Mouse (Mus musculus) layer of hippocampus, adult 9-10 months (tissue): Measurements from ENCODE around the gene Ccdc73.
"Not testable (repeated sequence)": the region's sequence is repeated elsewhere in the genome, so short reads cannot be mapped to it uniquely, and the experiment has no call there.

Experiments
- DNase-seq: peaks from one replicate; pipeline ENCODE4 v3.0.0; 2022; ENCODE audit warnings: low spot score

Gene Ccdc73

DNA sequence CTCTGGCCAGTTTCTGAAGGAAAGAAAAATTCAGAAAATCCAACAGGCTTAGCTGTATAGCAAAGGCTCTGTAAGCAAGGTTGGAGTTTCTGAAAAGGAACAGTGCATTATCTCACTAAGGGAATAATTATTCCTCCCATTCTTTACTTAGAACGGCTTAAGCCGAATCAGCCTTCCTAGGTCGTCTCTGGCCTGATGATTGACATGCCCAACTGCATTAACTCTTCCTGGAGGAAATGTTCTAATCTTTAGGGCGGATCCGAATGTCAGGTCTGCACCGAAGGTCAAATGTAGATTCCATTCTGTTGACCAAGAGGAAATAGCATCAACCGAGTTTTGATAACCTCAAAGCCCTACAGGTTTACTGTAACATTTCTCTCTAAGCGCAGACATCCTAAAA, 11.2 kb downstream of the Ccdc73 start:
- DNase-seq, result no peak

DNA sequence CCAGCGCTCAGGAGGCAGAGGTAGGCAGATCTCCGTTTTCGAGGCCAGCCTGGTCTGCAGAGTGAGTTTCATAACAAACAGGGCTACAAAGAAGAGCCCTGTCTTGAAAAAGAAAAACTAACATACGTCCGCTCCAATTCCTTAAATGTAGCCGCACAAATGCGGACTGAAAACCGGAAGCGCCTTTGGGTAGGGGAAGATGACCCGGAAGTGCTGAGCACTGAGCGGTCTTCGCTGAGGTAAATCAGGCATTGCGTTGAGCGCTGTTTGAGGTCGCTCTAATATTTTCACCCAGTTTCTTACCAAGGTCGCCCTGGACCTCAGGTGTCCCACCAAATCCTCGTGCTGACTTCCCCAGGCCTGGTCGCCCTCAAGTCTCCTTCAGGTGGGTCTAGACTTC, 18.5 kb downstream of the Ccdc73 start:
- no peak for DNase-seq

DNA sequence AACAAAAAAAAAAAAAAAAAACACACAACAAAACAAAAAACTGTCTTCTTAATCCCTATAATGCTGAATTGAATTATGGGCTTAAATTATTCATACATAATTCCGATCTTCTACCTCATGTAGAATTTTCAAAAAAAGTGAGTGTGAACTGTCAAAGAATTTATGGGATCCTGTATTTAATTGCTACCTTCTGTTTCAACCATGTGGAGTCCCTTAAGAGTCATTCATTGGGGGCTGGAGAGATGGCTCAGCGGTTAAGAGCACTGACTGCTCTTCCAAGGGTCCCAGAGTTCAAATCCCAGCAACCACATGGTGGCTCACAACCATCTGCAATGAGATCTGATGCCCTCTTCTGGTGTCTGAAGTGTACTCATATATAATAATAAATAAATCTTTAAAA, 19.7 kb downstream of the Ccdc73 start:
- not testable (repeated sequence) for DNase-seq

DNA sequence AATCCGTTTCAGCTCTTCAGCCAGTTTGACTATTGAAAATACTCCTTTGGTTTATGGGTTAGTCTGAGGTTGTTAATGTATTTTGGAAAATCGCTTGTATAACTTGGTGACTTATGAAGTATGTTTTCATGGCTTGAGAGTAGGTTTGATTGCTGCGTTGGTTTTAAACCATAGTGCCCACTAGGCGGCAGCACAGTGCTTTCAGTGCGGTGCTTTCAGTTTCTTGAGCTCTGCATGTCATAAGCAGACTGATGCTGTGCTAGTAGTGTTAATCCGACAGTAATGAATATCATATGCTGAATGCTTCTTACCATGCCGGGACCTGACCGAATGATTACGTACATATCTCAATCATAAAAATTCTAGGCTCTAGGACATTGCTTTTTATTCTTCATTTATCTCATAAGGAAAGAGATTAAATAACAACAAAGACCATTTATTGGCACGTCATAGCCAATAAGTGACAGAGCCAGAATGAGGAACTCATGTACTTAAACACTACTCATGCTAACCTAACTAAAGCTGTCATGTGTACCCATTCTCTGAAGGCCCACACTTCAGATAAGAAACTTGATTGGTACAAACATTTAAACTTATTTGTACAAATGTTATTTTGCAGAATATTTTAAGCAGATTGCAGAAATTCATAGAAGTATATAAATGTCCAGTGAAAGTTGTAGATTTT, 20.4 kb downstream of the Ccdc73 start:
- DNase-seq, result peak; percentile 76

DNA sequence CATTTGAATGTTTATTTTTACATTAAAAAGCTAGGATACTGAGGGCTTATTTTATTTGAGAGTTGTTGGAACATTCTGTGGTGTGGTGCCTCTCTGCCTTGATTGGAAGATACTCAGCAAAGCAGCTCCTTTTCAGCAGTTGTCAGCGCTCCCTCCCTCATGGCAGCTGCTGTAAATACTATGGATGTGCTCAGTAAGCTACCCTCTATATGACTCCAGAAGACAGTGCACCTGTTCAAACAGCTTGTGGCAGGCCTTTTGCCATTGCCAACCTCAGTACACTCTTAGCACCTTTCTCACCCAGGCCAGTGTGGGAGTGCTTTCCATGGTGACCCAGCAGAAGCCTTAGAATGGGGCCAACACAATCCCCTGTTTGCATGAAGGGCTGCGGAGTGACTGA, 32.4 kb downstream of the Ccdc73 start:
- no peak for DNase-seq

DNA sequence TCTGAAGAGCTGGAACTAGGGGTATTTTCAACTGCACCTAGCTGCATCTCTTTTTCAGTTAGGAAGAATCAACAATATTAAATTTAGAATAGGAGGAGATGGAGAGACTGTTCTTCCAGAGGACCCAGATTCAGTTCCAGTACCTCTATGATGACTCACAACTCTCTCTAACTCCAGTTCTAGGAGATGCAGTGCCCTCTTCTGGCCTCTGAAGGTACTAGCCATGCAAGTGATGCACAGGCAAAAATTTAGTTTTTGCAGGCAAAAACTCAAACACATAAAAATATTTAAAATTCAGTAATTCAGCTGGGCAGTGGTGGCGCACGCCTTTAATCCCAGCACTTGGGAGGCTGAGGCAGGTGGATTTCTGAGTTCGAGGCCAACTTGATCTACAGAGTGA, 48.1 kb downstream of the Ccdc73 start:
- no peak for DNase-seq

DNA sequence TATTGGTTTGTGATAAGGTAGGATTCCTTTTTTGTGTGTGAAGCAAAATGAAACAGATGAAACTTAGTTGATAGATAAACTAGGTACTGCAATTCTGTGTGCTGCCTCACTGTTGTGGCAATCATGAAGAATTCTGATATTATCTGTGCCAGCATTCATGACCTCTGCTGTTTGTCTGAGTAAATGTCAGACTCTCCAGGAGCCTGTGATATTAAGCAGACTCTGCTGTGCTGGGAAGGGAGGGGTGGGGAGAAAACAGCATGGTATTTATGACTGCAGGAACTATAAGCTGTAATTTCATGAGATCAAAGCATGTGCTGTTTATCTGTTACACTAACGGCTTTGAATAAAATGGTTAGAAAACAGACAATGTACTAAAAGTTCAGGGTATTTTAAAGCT, 96.9 kb downstream of the Ccdc73 start:
- no peak for DNase-seq

DNA sequence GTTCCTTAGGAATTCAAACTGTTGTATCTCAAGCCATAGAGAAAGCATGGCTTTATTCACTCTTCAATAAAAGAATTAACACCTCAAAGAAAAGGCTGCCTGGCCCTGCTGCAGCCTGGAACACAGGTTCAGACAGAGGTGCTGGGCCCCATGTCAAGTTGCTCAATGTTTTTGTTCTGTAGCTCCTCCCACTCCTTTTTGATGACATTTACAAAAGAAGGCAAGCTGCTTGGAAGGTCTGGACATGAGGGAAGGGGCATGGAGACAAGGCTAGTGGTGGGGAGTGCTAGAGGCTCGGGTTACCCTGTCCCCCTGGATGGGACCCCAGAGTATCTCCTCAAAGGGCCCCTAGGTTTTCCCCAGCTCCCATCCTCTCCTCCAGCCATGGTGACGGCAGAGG, 114.1 kb downstream of the Ccdc73 start:
- no peak for DNase-seq

DNA sequence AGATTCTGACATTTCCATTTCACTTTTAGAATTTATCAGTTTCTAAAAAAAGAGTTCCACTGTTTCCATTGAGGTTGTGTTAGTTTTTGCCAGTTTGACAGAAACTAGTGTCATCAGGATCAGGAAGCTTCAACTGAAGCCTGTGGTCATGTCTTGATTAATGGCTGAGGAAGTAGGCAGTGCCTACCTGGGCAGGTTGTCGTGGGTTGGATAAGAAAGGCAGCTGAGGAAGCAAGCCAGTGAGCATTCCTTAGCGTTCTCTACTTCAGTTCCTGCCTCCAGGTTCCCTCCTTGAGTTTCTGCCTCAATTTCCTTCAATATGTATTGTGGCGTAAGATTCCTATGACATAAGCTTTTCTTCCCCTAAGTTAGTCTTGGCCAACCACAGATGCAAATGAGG, 118.2 kb downstream of the Ccdc73 start:
- no peak for DNase-seq

DNA sequence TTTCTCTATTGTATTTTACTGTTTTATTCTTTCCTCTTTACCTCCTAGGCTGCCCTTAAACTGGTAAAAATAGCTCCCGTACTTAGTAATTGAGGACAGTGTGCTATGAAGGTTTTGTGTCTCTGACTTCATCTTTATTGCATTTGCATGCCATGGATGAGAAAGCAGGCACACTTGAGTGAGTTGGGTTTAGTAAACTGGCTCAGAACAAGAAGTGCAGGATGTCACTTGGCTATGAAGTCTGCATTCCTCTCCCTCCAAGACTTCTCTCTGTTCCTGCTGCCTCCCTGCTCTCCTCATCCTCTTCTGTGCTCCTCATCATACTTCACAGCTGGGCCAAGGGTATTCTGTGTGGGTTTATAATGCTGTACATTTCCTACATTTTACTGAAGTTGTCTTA, 121.4 kb downstream of the Ccdc73 start:
- no peak for DNase-seq

DNA sequence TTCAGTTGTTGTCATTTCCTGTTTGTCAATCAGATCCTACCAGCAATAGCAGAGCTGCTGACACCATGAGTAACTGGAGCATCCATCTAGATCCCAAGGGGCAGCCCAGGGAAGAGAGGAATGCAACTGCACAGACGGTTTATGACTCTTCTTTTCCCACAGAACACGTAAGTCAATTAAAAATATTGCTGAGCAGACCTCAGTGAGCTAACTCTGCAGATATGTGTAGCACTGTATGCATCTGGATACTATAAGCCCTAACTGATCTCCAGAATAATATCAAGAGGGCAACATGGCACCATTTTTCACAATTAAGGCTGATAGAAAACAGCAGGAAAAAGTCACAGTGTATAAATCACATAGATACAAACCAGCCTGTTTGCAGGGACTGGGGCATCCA, 126.8 kb downstream of the Ccdc73 start:
- DNase-seq, result no peak

DNA sequence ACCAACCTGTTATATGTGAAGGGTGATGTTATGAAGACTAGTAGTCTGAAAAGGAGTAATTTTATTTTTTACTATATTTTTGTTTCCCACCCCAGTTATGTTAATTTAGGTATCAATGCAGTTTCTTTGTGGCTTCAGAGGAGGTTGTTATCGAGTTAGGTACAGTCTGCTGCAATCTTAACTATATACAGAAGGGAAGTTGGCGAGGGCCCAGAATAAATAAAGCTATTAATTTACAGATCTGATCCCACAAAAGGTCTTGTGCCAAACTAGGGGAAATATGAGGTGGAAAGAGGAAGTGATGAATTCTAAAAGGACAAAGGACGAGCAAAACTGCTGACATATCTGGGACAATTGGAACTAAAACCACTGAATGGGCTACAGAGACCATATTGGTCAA, 128.6 kb downstream of the Ccdc73 start:
- DNase-seq, result no peak

DNA sequence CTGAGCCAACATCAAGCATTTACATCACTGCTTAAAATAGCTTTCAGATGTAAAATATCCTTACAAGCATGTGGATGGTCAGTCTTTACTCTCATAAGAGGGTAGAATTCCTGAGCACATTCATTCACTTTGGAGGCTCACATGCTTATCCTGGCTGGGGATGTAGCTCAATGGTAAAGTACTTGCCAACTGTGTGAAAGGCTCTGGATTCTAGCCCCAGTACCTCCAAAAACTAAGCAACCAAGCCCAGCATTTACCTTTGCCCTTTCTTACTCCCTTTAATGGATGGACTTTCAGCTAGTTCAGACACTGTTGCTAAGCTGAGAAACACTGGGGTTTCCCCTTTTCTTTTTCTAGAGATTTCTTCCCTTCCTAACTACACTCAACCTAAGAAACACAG, 139.6 kb downstream of the Ccdc73 start:
- DNase-seq, result no peak

DNA sequence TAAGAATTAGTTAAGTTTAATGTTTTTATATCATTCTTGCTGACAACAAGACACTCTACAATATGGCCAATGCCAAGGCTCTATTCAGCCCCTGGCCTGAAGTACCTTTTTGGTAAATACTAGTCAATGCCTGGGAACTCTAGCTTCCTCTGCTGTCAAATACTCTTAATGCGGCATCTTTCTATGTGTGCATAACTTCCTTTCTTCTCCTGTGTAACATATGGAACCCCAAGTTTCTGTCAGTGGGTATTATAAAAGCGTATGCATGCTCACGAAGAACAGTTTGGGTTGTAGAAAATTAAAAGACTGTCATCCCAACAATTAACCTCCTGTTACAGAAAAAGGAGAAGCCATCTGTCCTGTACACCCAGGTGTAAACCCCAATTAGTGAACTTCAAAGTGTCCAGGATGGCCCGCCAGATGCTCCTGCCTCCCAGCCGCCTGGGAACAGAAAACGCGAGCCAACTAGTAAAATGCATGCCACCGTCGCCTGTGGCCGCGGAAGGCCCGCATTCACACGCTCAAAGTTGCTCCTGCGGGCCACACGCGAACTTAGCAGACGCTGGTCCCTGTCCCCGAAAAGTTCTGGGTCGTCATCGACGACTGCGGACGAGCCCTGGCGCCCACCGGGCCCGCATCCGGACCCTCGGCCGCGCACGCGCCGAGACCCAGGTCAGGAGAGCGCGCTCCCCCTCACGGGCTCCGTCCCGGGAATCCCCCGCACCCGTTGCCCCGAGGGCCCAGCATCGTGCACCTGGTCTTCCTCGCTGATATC, 148.8 kb downstream of the Ccdc73 start:
- DNase-seq, result peak; percentile 1

DNA sequence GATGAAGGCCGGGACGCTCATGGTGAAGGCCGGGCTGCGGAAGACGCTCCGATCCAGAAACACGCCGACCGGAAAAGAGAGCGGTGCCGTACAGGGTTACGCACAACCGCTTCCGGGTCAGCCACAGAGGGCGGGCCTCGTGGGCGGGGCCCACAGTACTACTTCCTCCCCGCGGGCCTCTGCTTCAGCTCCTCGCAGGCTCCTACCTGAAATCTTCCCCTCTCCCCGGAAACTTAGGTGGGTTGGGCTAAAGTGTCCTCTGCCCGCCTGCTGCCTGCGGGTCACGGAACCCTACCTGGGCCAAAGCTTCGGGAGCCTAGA, 149.3 kb downstream of the Ccdc73 start, which contains the start of gene Eif3m:
TSS of gene Eif3m (minus strand) at position 114 of the 321 bp plus-strand sequence.
- peak; percentile 82 for DNase-seq

DNA sequence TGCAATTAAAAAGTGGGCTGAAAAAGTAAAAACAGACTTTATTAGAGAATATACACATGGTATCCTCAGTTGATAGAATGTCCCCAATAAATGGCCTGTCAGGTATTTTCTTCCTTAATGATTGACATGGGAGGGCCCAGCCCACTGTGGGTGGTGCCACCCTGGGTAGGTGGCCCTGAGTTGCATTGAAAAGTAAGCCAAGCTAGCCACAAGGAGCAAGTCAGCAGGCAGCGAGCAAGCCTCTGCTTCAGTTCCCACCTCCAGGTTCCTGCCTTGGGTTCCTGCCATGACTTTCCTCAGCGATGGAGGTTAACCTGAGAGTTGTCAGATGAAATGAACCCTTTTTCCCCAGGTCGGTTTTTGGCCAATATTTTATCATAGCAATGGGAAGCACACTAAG, 150.2 kb downstream of the Ccdc73 start:
- DNase-seq, result no peak

DNA sequence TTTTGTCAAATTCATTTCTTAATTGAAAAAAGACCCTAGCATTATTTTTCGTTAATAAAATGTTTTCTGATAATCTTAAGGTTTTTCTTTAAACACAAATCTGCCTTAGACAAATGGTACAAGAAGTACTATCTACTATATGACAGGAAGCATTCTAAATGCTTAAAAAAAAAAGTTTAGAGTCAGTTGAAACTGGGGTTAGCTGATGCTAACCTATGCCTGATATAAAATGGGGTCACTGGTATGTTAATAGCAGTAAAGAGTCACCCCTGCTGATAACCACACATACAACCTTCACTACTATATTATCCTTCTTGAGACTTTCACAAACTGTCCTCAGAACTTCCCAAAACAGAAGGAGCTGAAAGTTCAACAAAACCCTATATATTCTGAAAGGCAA, 151.9 kb downstream of the Ccdc73 start:
- DNase-seq, result no peak

DNA sequence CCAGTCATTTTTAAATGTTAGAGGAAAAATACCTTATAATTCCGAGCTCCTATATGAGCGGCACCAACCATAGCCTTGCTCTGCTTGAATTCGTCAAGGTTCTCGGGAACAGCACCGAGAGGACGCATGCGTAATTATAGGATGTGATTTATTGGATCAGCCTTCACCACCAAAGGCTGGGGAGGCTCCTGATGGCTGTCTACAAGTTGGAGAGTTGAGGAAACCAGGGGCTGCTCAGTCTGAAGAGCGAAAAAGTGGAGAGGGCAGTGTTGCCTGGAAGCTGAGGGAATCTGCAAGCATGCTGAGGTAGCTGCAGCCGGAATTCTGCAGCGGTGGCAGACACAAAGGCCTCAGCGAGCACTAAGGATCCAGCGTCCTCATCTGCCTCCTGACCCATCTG, 153.7 kb downstream of the Ccdc73 start:
- DNase-seq, result no peak

DNA sequence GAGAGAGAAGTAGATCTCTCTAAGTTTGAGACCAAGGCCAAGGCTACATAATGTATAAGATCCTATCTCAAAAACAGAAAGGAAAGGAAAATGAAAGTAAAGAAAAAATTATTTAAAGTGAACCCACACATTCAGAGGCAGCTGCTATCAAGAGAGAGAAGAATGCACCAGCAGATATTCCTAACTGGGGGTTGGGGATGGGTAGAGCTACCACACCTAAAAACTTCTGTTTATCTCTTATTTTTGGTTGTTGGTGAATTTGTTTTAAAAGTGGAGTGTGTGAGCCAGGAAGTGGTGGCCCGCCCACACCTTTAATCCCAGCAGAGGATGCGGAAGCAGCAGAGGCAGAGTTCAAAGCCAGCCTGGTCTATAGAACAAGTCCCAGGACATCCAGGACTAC, 154.2 kb downstream of the Ccdc73 start:
- DNase-seq, result no peak

DNA sequence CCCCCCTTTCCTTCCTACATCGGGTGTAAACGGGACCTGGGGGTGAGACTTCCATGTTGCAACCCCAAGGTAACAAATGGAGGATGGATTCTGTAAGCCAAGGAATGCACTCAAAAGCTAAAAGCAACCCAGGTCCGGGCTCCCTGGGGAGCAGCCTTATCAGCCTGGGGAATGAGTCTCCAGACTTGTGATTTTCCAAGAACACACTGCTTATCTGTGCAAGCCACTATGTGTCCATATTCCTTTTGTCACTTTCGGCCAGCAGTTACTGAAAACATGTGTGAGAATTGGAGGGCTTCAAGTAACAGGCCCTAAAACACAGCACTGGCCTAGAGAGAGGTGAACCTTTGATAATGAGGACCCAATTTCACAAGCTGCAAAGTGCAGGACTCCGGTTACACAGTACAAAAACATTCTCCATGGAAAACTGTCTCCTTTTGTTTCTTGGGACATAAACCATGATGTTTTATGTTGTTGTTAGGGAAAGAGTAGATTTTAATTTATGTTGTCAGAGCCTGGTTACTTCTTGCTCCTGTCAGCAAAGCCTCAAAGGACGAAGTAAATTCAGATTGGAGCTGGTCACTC, 155.5 kb downstream of the Ccdc73 start:
- no peak for DNase-seq

DNA sequence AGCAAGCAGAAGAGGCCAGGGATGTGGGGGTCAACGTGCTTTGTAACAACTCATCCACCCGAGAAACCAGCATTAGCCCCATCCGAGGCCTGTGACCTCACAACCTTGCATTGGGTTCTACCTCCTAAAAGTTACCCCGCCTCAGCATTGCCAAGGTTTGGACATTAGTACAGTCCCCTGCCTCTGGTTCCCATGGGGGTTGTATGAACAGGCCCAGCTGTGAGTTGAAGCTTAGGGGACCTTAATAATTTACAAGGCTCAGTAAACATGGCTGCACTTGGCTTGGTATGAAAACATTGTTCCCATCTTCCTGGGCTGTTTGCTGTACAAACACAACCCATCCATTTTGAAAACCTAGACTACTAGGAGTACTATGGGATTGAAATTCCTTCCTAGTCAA, 156.2 kb downstream of the Ccdc73 start:
- no peak for DNase-seq

DNA sequence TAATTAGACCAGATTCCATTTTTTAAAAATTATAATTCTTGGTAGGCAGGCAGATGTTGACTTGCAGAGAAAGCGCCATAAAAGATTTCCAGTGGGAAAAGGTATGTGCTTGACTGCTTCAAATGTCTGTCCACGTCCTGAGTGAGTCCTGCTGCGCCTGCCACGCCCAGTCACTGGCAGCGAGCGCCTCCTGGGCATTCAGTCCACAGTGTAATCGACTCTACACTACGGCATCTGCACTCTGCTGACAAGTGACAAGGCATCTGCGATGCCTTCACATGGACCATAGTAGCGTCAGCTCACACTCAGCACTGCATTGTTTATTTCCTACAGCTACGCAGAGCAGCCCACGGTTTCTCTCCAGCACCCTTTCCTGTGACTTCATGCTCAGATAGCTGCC, 158.0 kb downstream of the Ccdc73 start:
- not testable (repeated sequence) for DNase-seq

DNA sequence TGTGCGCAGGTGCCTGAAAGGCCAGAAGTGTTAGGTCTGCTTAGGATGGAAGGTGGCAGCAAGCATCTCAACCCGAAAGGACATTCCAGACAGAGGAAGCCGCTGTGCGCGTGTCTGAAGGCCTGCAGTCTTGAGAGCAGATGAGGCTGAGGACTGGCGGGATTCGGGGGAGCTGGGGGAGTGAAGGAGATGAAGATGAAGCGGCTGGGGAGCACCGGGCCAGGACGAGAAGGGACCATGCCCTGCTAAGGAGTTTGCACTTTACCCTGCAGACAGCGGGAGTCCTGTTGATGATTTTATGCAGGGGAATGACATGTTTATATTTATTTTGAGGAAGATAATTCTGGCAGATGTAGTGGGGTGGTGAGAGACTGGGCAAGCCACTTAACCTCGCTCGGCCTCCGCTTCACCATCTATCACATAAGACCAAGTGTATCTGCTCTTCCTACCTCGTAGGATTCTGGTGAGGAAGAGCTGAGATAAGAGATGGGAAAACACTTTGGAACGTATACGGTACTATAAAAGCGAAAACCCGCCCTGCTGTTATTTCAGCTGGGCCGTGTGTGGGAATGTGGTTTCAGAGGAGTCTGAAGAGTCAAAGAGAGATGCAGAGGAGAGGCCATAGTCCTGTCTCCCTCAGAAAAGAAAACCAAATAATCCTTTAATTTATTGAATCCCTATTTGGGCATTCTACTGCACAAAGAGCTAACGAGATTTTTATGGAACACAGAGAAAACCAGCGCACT, 159.5 kb downstream of the Ccdc73 start:
- DNase-seq, result no peak
